Mouse (Mus musculus) cerebellum, adult 2 months (tissue): ENCODE data around the gene Bicra. TPM values are rescaled to one million over a fixed set of nuclear protein-coding genes. Genes with fewer than 3 reads are reported as not detected.
A peak's percentile ranks its signal among the peaks of the same experiment; 100 is the strongest.

Experiments used
- DNase-seq, 2 experiments: peaks; one replicate each; pipeline ENCODE4 v3.0.0; 2021
- H3K27ac ChIP-seq: fragments of 200-500 bp; 2 replicates; pipeline ENCODE4 v1.5.1; 2012; ENCODE audit warnings: low read length, control low read depth, inconsistent platforms; ENCODE audit not compliant: insufficient read depth
- H3K27me3 ChIP-seq: fragments of 200-500 bp; 2 replicates; pipeline ENCODE4 v1.6.1; 2012; ENCODE audit warnings: inconsistent platforms, mild to moderate bottlenecking, low read length, moderate library complexity; ENCODE audit not compliant: control insufficient read depth, insufficient read depth
- H3K4me1 ChIP-seq: fragments of 200-500 bp; 2 replicates; pipeline ENCODE4 v1.6.1; 2011; ENCODE audit warnings: low read length; ENCODE audit not compliant: control insufficient read depth, insufficient read depth
- H3K4me3 ChIP-seq: fragments of 200-500 bp; replicated peaks from 2 replicates; pipeline ENCODE3; 2011; ENCODE audit warnings: mild to moderate bottlenecking, low read depth, low read length, control low read depth; ENCODE audit not compliant: insufficient read depth
- CTCF ChIP-seq: fragments of 200-500 bp; IDR thresholded peaks from 2 replicates; pipeline ENCODE4 v1.5.1; 2011; ENCODE audit warnings: low read depth, mild to moderate bottlenecking, control low read depth, low read length, moderate library complexity, borderline replicate concordance; ENCODE audit not compliant: insufficient read depth
- POLR2A ChIP-seq: fragments of 200-500 bp; IDR thresholded peaks from 2 replicates; pipeline ENCODE4 v1.6.1; 2011; ENCODE audit warnings: low read length, control low read depth, borderline replicate concordance; ENCODE audit not compliant: insufficient read depth
- WGBS: fragments of 180-500 bp; shearing (Covaris S2); methylation state at CpG from one replicate; pipeline ENCODE4 v1.1.7; 2018; 5-methylcytosine and 5-hydroxymethylcytosine counted together
- polyA plus RNA-seq: library from polyadenylated mRNA; depleted of rRNA; stranded (reverse); fragments of >200 nt; gene quantifications from 2 replicates; pipeline ENCODE4 v1.2.3, GENCODE M21; 2012

The Bicra gene
- polyA plus RNA-seq, 1 experiment = 12.3 TPM

GRCm38 (mm10) chr7:16045538-16045937, 2.2 kb downstream of the Bicra start:
- no peak for DNase-seq
- TF ChIP-seq CTCF = no peak
- TF ChIP-seq POLR2A = no peak
- Histone ChIP-seq H3K4me3 (no peak overlapping the region), H3K27ac (peak overlapping the region; percentile 99; the same call in 1 of the 2 replicates), H3K4me1 (peaks cover 25% of the 10 kb centered on the region), H3K27me3 (no peaks in the 10 kb centered on the region)
- WGBS = 32% methylated on average over 2 of the region's 2 CpGs

DNA sequence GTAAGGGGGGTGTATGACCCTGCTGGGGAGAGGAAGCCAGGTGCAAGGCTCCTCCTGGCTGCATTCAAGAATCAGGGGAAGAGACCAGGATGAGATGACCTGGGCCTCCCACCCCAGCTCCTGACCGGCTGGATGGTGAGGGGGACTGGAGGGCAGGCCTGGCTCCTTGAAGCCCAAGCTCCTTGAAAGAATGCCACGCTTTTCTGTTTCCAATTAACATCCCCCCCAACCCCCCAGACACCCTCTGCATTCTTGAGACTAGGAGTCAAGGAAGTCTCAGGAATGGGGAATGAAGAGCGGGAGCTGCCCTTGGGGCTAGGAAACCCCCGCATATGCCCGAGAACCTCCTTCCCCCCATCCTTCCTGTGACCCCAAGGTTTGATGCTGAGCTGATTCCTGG, 3.2 kb downstream of the Bicra start:
- TF ChIP-seq CTCF (no peak), POLR2A (no peak)
- 47% methylated on average over 5 of the region's 5 CpGs for WGBS
- Histone ChIP-seq H3K4me1 (peaks cover 25% of the 10 kb centered on the region), H3K27ac (no peak overlapping the region), H3K4me3 (no peak overlapping the region), H3K27me3 (no peaks in the 10 kb centered on the region)
- DNase-seq = no peak

- WGBS = 22% methylated on average over 3 of the region's 3 CpGs
- DNase-seq = no peak
- TF ChIP-seq POLR2A = no peak
- no peak for TF ChIP-seq CTCF
- peaks cover 25% of the 10 kb centered on the region for H3K4me1 ChIP-seq
- H3K27ac ChIP-seq = no peak overlapping the region
- H3K27me3 ChIP-seq = no peaks in the 10 kb centered on the region
- H3K4me3 ChIP-seq = no peak overlapping the region
These were observed 3.8 kb downstream of the Bicra start for GRCm38 (mm10) chr7:16043861-16044435.

- peak overlapping the region; percentile 35 for H3K27ac ChIP-seq
- H3K4me3 ChIP-seq = no peak overlapping the region
- peak in 1 of 2 experiments; percentile 58 for DNase-seq
- H3K27me3 ChIP-seq = no peaks in the 10 kb centered on the region
- H3K4me1 ChIP-seq = peaks cover 25% of the 10 kb centered on the region
- 27% methylated on average over 10 of the region's 10 CpGs for WGBS
- TF ChIP-seq CTCF (no peak), POLR2A (no peak)
These were observed 4.6 kb downstream of the Bicra start for GRCm38 (mm10) chr7:16042850-16043775.

GRCm38 (mm10) chr7:16041208-16041607, 6.5 kb downstream of the Bicra start:
- DNase-seq = peak; percentile 54 to 69
- Histone ChIP-seq H3K4me1 (peaks cover 25% of the 10 kb centered on the region), H3K27ac (no peak overlapping the region), H3K4me3 (no peak overlapping the region), H3K27me3 (no peaks in the 10 kb centered on the region)
- WGBS = 13% methylated on average over 2 of the region's 2 CpGs
- TF ChIP-seq CTCF = no peak

GRCm38 (mm10) chr7:16039363-16039762, 8.4 kb downstream of the Bicra start:
- no peak for TF ChIP-seq CTCF
- TF ChIP-seq POLR2A = no peak
- no peaks in the 10 kb centered on the region for H3K27me3 ChIP-seq
- WGBS = 93% methylated on average over 5 of the region's 5 CpGs
- no peak overlapping the region for H3K4me3 ChIP-seq
- peaks cover 7% of the 10 kb centered on the region for H3K4me1 ChIP-seq
- H3K27ac ChIP-seq = no peak overlapping the region
- no peak for DNase-seq

DNA sequence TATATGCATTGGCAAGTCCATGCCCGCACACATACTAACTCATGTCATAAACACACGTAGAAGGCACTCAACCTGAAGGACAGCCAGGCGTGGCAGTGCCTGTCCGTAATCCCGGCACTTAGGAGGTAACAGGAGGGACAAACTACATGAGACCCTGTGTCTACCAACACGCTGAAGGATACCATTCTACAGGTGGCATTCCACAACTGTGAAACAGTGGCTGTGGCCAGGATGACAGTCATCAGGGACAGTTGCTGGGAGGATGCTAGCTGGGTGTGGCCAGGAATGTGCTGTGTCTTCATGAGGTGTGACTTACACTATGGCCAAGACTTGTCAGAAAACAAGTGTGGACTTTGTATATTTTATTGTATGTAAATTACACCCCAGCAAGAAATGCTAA, 10.7 kb downstream of the Bicra start:
- Histone ChIP-seq H3K27ac (no peak overlapping the region), H3K27me3 (no peaks in the 10 kb centered on the region), H3K4me3 (no peak overlapping the region), H3K4me1 (peaks cover 10% of the 10 kb centered on the region)
- TF ChIP-seq POLR2A (no peak), CTCF (no peak)
- WGBS = 86% methylated on average over 6 of the region's 6 CpGs
- DNase-seq = no peak
